Mouse (Mus musculus): ENCODE data around the gene Tbc1d30.

GRCm38 (mm10) chr10:121364801-121365564, 13.9 kb upstream of the Tbc1d30 start, which contains the start of gene Gns:
- TF ChIP-seq GATA1 (IDR thresholded peaks at IDR 0.05; ENCODE audit: low read length) (no peak), TAL1 (IDR thresholded peaks at IDR 0.05; ENCODE audit: low read length) (no peak)
